Mouse (Mus musculus) limb, embryonic 10.5 days (tissue): ENCODE measurements around the gene Rhof. TPM values are rescaled to one million over a fixed set of nuclear protein-coding genes. Genes with fewer than 3 reads are reported as not detected.
A peak's percentile ranks its signal among the peaks of the same experiment; 100 is the strongest.

ENCODE experiments used
- DNase-seq: peaks from one replicate; pipeline ENCODE4 v3.0.0-alpha.2; 2017; ENCODE audit warnings: low spot score
- H3K27ac ChIP-seq: fragments of 300-500 bp; sonication (generic); 2 replicates; pipeline ENCODE4 v1.5.1; 2016; ENCODE audit warnings: mild to moderate bottlenecking
- H3K27me3 ChIP-seq: fragments of 300-500 bp; sonication (generic); 2 replicates; pipeline ENCODE4 v1.6.1; 2016; ENCODE audit warnings: low read depth, mild to moderate bottlenecking; ENCODE audit not compliant: poor library complexity, severe bottlenecking
- H3K36me3 ChIP-seq: fragments of 300-500 bp; sonication (generic); 2 replicates; pipeline ENCODE4 v1.6.1; 2016; ENCODE audit warnings: mild to moderate bottlenecking, moderate library complexity
- H3K4me1 ChIP-seq: fragments of 300-500 bp; sonication (generic); 2 replicates; pipeline ENCODE4 v1.6.1; 2016
- H3K4me3 ChIP-seq: fragments of 300-500 bp; sonication (generic); 2 replicates; pipeline ENCODE4 v1.5.1; 2016; ENCODE audit warnings: mild to moderate bottlenecking, moderate library complexity
- H3K9me3 ChIP-seq: fragments of 300-500 bp; sonication (generic); replicated peaks from 2 replicates; pipeline ENCODE4 v1.6.1; 2016; ENCODE audit warnings: mild to moderate bottlenecking
- WGBS: fragments of 180-500 bp; shearing (Covaris S2); methylation state at CpG from one replicate; pipeline ENCODE4 v1.1.7; 2016; 5-methylcytosine and 5-hydroxymethylcytosine counted together
- polyA plus RNA-seq: library from polyadenylated mRNA; unstranded; fragments of >200 nt; fragmentation: Nextera tagmentation; extraction: Ambion mirVana; gene quantifications from 2 replicates; pipeline ENCODE4 v1.2.1, GENCODE M21; 2016

The Rhof gene
- polyA plus RNA-seq, 1 experiment from 2014 or later: 2.0 TPM

- no peak for DNase-seq
- Histone ChIP-seq H3K9me3 (no peaks in the 10 kb centered on the region), H3K36me3 (no peaks in the 10 kb centered on the region), H3K4me1 (peaks cover 21% of the 10 kb centered on the region), H3K4me3 (0 out of 2 replicates have a peak overlapping the region, but pooled peaks have one; percentile 8), H3K27me3 (no peaks in the 10 kb centered on the region), H3K27ac (peak overlapping the region; percentile 62)
- 64% methylated on average over 9 of the region's 9 CpGs for WGBS
These were observed 71.6 kb downstream of the Rhof start for GRCm38 (mm10) chr5:123060706-123061401.

- H3K4me3 ChIP-seq: peak overlapping the region; percentile 8; the same call in 1 of the 2 replicates
- WGBS: 27% methylated on average over 14 of the region's 14 CpGs
- peaks cover 21% of the 10 kb centered on the region for H3K4me1 ChIP-seq
- no peaks in the 10 kb centered on the region for H3K36me3 ChIP-seq
- H3K27me3 ChIP-seq: no peaks in the 10 kb centered on the region
- peak; percentile 49 for DNase-seq
- H3K27ac ChIP-seq: peak overlapping the region; percentile 75
- H3K9me3 ChIP-seq: no peaks in the 10 kb centered on the region
These were observed 72.6 kb downstream of the Rhof start for GRCm38 (mm10) chr5:123059757-123060520.

DNA sequence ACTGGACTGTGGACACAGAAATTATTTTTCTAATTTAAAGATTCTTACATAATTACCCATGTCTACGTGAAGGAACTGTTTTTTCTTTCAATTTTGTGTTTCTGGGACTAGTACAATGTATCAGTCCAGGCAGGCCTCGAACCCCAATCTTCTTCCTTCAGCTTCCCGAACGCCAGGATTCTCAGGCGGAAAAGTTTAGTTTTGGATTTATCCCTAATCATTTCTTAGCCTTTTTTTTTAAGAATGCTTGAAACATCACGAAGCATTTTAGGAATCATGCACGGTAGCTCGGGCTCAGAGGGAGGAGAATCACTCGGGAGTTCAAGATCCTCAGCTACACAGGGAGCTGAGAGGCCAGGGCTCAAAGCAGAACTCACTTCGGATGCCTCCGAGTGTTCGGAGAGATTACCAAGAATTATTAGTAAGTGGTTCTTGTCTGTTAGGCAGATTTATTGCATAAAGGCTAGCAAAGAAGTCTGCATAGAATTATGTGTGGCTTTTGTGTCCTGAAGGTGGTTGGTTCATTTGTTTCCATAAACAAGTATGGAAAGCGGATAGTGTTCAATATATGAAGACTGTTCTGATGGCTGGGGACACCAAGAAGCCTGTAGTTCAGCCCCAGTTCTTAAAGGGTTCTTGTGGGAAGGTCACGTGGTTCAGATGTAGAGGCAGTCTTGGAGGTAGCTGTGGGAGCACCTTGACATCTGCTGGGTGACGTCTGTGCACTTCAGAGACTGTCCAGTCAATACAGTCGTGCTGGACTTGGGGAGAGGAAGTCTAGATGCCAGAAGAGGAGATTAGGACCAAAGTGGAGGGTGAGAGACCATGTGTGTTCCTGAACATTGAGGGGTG lies 74.0 kb downstream of the Rhof start:
- WGBS: 44% methylated on average over 16 of the region's 16 CpGs
- H3K9me3 ChIP-seq: no peaks in the 10 kb centered on the region
- H3K4me1 ChIP-seq: peaks cover 26% of the 10 kb centered on the region
- no peak for DNase-seq
- H3K4me3 ChIP-seq: peak overlapping the region; percentile 54
- H3K27me3 ChIP-seq: no peaks in the 10 kb centered on the region
- peak overlapping the region; percentile 86 for H3K27ac ChIP-seq
- H3K36me3 ChIP-seq: no peaks in the 10 kb centered on the region

DNA sequence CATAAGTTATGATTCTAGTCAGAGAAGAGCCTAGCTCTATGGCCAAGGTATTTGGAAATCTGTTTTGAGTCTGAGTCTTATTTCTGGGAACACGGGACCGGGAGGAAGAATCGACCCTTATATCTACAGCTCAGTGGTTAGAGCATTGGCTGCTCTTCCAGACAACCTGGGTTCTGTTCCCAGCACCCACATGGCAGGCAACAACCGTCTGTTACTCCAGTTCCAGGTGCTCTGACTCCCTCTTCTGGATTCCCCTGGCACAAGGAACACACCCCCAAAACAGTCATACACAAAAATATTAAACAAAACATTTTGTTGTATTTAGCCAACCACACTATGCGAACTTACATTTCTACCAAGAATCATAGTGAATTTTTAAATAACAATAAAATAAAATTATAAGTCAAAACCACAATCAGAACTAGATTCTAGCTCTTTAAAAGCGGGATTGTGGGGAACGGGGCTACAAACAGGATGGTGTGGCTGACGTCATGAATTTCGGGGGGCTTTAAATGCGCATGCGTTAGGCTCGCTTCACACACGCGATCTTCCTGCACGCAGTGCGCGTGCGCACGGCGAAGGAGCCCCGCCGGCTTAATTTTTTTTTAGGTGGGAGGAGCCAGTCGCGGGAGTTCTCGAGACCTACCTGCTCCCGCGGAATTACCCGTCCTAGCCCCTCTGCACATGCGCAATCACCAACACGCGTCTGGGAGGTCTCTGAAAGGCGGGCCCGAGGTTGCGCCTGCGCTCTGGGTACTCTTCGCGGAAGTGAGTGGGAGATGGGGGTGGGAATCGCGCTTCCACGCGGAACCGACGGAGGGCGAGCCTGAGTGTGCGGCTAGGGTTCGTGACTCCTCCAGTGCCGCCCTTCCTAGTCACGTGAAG lies 74.9 kb downstream of the Rhof start:
- H3K36me3 ChIP-seq: no peaks in the 10 kb centered on the region
- peak; percentile 99 for DNase-seq
- peak overlapping the region; percentile 54 for H3K4me3 ChIP-seq
- WGBS: 8% methylated on average over 48 of the region's 48 CpGs
- no peaks in the 10 kb centered on the region for H3K27me3 ChIP-seq
- H3K4me1 ChIP-seq: peaks cover 26% of the 10 kb centered on the region
- H3K9me3 ChIP-seq: no peaks in the 10 kb centered on the region
- peak overlapping the region; percentile 86 for H3K27ac ChIP-seq

Other genes with a start within 250 kb of the Rhof start
- 108 and 115 TPM in 2 replicates for gene Kdm2b, start 142.9 kb downstream of the Rhof start, polyA plus RNA-seq
- gene Orai1, start 117.6 kb downstream of the Rhof start, polyA plus RNA-seq: 10.2 and 11.5 TPM in 2 replicates
- not detected in 2 replicates for gene Morn3, start 85.7 kb downstream of the Rhof start, polyA plus RNA-seq
- gene Tmem120b, start 64.3 kb downstream of the Rhof start, polyA plus RNA-seq: 9.7 and 12.4 TPM in 2 replicates
- gene Setd1b, start 9.5 kb upstream of the Rhof start, polyA plus RNA-seq: 9.4 and 10.6 TPM in 2 replicates
- gene Psmd9, start 36.7 kb upstream of the Rhof start, polyA plus RNA-seq: 90.1 and 92.0 TPM in 2 replicates
- not detected in 2 replicates for gene Hpd, start 50.0 kb upstream of the Rhof start, polyA plus RNA-seq
- gene Wdr66, start 119.4 kb upstream of the Rhof start, polyA plus RNA-seq: 0.16 and 0.20 TPM in 2 replicates
- gene Bcl7a, start 211.1 kb upstream of the Rhof start, polyA plus RNA-seq: 35.8 and 38.8 TPM in 2 replicates